Mouse (Mus musculus) brain, embryonic 14.5 days (tissue): ENCODE measurements around the gene Golga4.

Experiments used
- CTCF ChIP-seq: fragments of 200-500 bp; IDR thresholded peaks from 2 replicates; pipeline ENCODE4 v1.5.1; 2012; ENCODE audit warnings: inconsistent platforms, mild to moderate bottlenecking, moderate library complexity, borderline replicate concordance; ENCODE audit not compliant: insufficient read depth, insufficient read length; ENCODE audit errors: extremely low read depth
- POLR2A ChIP-seq: fragments of 200-500 bp; IDR thresholded peaks from 2 replicates; pipeline ENCODE4 v1.6.1; 2012; ENCODE audit warnings: mild to moderate bottlenecking, inconsistent platforms, borderline replicate concordance; ENCODE audit not compliant: poor library complexity, insufficient read depth, insufficient read length, severe bottlenecking; ENCODE audit errors: extremely low read depth

DNA sequence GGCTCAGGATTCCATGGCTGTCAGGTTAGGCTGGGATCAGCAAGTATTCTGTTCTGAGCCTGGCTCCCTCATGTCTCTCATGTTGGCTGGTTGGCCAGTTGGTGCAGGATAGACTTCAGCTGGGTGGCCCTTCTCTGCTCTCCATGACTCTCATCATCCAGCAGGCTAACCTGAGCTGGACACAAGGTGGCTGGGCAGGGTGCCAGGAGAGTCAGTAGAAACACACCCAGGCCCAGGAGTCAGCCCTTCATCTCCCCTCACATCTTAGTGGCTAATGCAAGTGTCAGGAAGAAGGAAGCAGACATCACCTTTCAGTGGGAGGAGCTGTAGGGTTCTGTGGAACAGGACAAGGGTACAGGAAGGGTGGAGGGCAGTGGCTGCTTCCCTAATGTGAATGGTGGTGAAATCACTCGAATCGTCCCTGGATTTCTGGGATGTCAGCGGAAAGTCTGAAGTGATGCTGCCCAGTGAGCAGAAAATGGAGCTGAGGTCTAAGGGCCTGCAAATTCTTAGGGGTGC, 112.7 kb downstream of the Golga4 start:
- TF ChIP-seq POLR2A (no peak), CTCF (no peak)
